Mouse (Mus musculus) CD8-positive naive resting alpha-beta T cell, adult 57 days (primary cell): Measurements from ENCODE around the gene Il23r. TPM values are rescaled to one million over a fixed set of nuclear protein-coding genes. Genes with fewer than 3 reads are reported as not detected.

Source experiments
- total RNA-seq: library from RNA; stranded (reverse); gene quantifications from one replicate; pipeline ENCODE4 v1.2.4, GENCODE M21; 2023

The Il23r gene
- total RNA-seq: not detected

DNA sequence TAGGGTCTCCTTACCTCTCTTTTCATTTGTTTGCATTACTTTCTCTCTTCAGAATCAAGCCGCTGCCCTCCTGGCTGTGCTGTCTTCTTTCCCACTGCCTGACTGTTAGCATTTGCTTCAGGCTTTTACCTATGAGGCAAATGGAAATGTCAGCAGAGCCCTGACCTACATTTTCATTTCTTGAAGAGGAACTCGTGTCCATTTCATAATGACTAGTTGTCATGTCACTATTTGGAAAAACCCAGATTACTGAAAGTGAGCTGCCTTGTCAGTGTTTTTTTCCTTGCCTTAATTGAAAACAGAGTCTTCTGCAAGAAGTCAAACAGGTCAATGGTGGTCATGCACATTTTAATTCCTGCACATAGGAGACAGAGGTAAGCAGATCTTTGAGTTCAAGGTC is at the start of gene Il23r:
Gene Il23r (minus strand): TSS at position 101 of the 400 bp plus-strand sequence.

DNA sequence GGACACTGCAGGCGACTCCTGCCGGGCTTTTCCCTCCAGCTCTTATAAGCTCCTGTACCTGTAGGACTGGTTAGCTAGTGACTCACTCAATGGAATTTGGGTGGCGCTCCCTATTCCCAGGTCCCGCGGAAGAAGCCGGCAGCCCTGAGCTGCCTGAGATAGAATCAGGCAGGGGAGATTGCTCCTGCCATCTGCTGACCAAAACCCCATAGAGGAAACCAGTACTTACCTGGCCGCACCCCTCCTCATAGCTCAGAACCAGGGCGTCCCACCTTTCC is 44.1 kb upstream of the Il23r start, which contains the start of gene Tacstd2:
Gene Tacstd2 (minus strand): TSS at position 20 of the 278 bp plus-strand sequence.

DNA sequence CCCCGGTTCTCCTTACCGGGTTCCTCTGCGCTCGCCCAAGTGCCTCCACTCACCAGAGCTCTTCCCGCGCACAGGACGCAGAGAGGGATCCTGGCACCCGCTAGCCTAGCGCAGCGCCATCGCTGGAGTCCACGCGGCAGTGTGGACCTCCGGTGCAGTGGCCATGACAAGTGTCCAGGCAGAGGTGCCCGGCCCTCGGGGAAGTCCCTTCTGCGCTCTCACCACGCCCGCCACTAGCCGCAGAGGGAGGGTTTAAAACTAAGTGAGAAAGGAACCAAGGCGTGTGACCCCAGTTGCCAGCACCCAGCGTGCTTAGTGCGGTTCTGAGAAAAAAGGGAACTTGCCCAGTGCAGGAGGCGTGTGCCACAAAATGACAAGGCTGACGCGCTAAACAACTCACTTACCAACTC is 115.7 kb downstream of the Il23r start, which contains the start of gene Il12rb2:
Gene Il12rb2 (minus strand): TSS at position 207 of the 410 bp plus-strand sequence.

Other genes with a start within 250 kb of the Il23r start
- 0.77 TPM for gene Il12rb2, start 115.7 kb downstream of the Il23r start, total RNA-seq
- 0.40 TPM for gene Tacstd2, start 43.9 kb upstream of the Il23r start, total RNA-seq